Mouse (Mus musculus): ENCODE results near the gene Cyb561d1. TPM values are rescaled to one million over a fixed set of nuclear protein-coding genes. Genes with fewer than 3 reads are reported as not detected.

Cyb561d1 gene
- total and polyA plus RNA-seq, 3 experiments: 2.2 to 4.1 (median 2.6) TPM

- Histone ChIP-seq H3K27me3 (replicated peaks) (peaks cover 49% of the 10 kb centered on the region), H3K27ac (ENCODE audit: insufficient read depth, low read depth) (no peak overlapping the region), H3K4me2 (ENCODE audit: insufficient read depth, low read depth, poor library complexity, severe bottlenecking) (no peak overlapping the region), H3K4me1 (ENCODE audit: control insufficient read depth in 1 of 2, insufficient read depth in 2 of 2) (peaks cover 5 to 9% of the 10 kb centered on the region in 2 experiments), H3K79me2 (replicated peaks; ENCODE audit: control insufficient read depth, extremely low read depth, insufficient read depth, poor library complexity, severe bottlenecking) (no peaks in the 10 kb centered on the region), H3K36me3 (replicated peaks in 1 of 2; ENCODE audit: control insufficient read depth in 1 of 2, insufficient read depth in 1 of 2, low read length in 1 of 2) (no peaks in the 10 kb centered on the region), H3K9ac (ENCODE audit: insufficient read depth, low read depth) (no peak overlapping the region), H3K9me3 (replicated peaks; ENCODE audit: low read length) (no peaks in the 10 kb centered on the region), H3K4me3 (replicated peaks in 1 of 3; ENCODE audit: low read depth in 2 of 3, low read length in 2 of 3, poor library complexity in 1 of 3) (no peak overlapping the region)
- dilution Hi-C loops (cut with MboI; ENCODE audit: extremely low pct_ligation_motif_present, extremely low pct_unique_long_range_greater_than_20kb, low sequenced_read_pairs) (no loop called here), in situ Hi-C loops (cut with MboI; ENCODE audit: low pct_ligation_motif_present, low pct_unique_long_range_greater_than_20kb, low sequenced_read_pairs) (no loop called here)
- TF ChIP-seq USF2 (conservative IDR thresholded peaks at IDR 0.05; ENCODE audit: low read depth, low read length) (no peak), USF1 (IDR thresholded peaks at IDR 0.05; ENCODE audit: low read depth, low read length) (no peak), CTCF (conservative IDR thresholded peaks at IDR 0.05 in 1 of 2, IDR thresholded peaks at IDR 0.05 in 1 of 2; ENCODE audit: low read depth in 2 of 2, low read length in 2 of 2) (no peak), NELFE (IDR thresholded peaks at IDR 0.05; ENCODE audit: low read depth, low read length) (no peak), BHLHE40 (IDR thresholded peaks at IDR 0.05; ENCODE audit: low read depth, low read length) (peak; percentile 16; the same call in 1 of the 2 replicates)
- no peak for DNase-seq (ENCODE audit: extremely low read depth)
Observed at GRCm38 (mm10) chr3:108184742-108185141, 16.3 kb downstream of the Cyb561d1 start.

GRCm38 (mm10) chr3:108180514-108180913 is 20.5 kb downstream of the Cyb561d1 start:
- no peak overlapping the region for H3K4me2 ChIP-seq (ENCODE audit: insufficient read depth, low read depth, poor library complexity, severe bottlenecking)
- no peaks in the 10 kb centered on the region; a peak in 1 of 4 replicates for H3K4me1 ChIP-seq (ENCODE audit: control insufficient read depth in 1 of 2, insufficient read depth in 2 of 2)
- no peak for DNase-seq (ENCODE audit: extremely low read depth)
- TF ChIP-seq UBTF (IDR thresholded peaks at IDR 0.05; ENCODE audit: low read depth, low read length) (no peak), MAFK (IDR thresholded peaks at IDR 0.05; ENCODE audit: insufficient replicate concordance, low read length) (no peak), KAT2A (IDR thresholded peaks at IDR 0.05; ENCODE audit: insufficient replicate concordance, low read length) (no peak), USF2 (conservative IDR thresholded peaks at IDR 0.05; ENCODE audit: low read depth, low read length) (no peak), GABPA (IDR thresholded peaks at IDR 0.05; ENCODE audit: insufficient replicate concordance, low read depth, low read length) (no peak), POLR2AphosphoS2 (IDR thresholded peaks at IDR 0.05; ENCODE audit: low read depth, low read length) (no peak), E2F4 (IDR thresholded peaks at IDR 0.05; ENCODE audit: insufficient replicate concordance, low read depth, low read length) (no peak), JUN (IDR thresholded peaks at IDR 0.05; ENCODE audit: insufficient read depth, low read depth, low read length) (no peak), BHLHE40 (IDR thresholded peaks at IDR 0.05; ENCODE audit: low read depth, low read length) (no peak), ZC3H11A (IDR thresholded peaks at IDR 0.05; ENCODE audit: low read depth, low read length) (no peak), CHD2 (IDR thresholded peaks at IDR 0.05; ENCODE audit: low read length) (no peak), HCFC1 (IDR thresholded peaks at IDR 0.05; ENCODE audit: low read depth, low read length) (no peak), CHD1 (IDR thresholded peaks at IDR 0.05; ENCODE audit: low read depth, low read length) (no peak), ZNF384 (IDR thresholded peaks at IDR 0.05; ENCODE audit: low read depth, low read length) (no peak), TBP (conservative IDR thresholded peaks at IDR 0.05; ENCODE audit: low read depth, low read length) (no peak), MAX (IDR thresholded peaks at IDR 0.05; ENCODE audit: low read length) (no peak), SIN3A (IDR thresholded peaks at IDR 0.05; ENCODE audit: low read length) (no peak)
- no peak overlapping the region for H3K4me3 ChIP-seq (replicated peaks in 1 of 3; ENCODE audit: low read depth in 2 of 3, low read length in 2 of 3, poor library complexity in 1 of 3)
- H3K9me3 ChIP-seq (replicated peaks; ENCODE audit: low read length): peaks cover 4% of the 10 kb centered on the region
- H3K9ac ChIP-seq (ENCODE audit: insufficient read depth, low read depth): no peak overlapping the region
- H3K36me3 ChIP-seq (replicated peaks in 1 of 2; ENCODE audit: control insufficient read depth in 1 of 2, insufficient read depth in 1 of 2, low read length in 1 of 2): no peaks in the 10 kb centered on the region
- H3K27ac ChIP-seq (ENCODE audit: insufficient read depth, low read depth): no peak overlapping the region
- dilution Hi-C loops (cut with MboI; ENCODE audit: extremely low pct_ligation_motif_present, extremely low pct_unique_long_range_greater_than_20kb, low sequenced_read_pairs): no loop called here
- in situ Hi-C loops (cut with MboI; ENCODE audit: low pct_ligation_motif_present, low pct_unique_long_range_greater_than_20kb, low sequenced_read_pairs): no loop called here
- no peaks in the 10 kb centered on the region for H3K79me2 ChIP-seq (replicated peaks; ENCODE audit: control insufficient read depth, extremely low read depth, insufficient read depth, poor library complexity, severe bottlenecking)
- H3K27me3 ChIP-seq (replicated peaks): peaks cover 34% of the 10 kb centered on the region
